Mouse (Mus musculus) liver, adult 2 months (tissue): Measurements from ENCODE around the gene Plpp4.

Experiments
- CTCF ChIP-seq: fragments of 200-500 bp; IDR thresholded peaks from 2 replicates; pipeline ENCODE4 v1.5.1; 2011; ENCODE audit warnings: low read depth, low read length, control low read depth
- POLR2A ChIP-seq: fragments of 200-500 bp; IDR thresholded peaks from 2 replicates; pipeline ENCODE4 v1.6.1; 2011; ENCODE audit warnings: low read length, control low read depth; ENCODE audit not compliant: insufficient read depth; ENCODE audit errors: extremely low read depth

GRCm38 (mm10) chr7:129429903-129430302, 173.1 kb downstream of the Plpp4 start:
- no peak for TF ChIP-seq POLR2A
- TF ChIP-seq CTCF: no peak
